Comparison of ENCODE assay signal across 21 mouse cellular contexts in the genomic region with DNA sequence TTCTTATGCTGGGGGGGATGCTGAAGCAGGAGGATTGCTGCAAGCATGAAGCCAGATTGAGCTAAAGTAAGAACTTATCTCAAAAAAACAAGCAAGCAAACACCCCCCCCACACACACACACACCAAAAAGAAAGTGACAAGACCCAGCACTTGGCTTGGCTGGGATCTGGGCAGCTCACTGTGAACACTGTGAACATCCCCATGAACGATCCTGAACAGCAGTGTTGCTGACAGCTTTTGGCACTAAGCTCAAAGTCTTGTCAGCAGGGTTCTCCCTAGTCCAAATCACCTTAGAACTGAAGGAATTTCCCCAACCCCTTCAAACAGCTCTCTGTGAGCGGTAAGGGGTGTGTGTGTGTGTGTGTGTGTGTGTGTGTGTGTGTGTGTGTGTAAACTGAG. TPM values are rescaled to one million over a fixed set of nuclear protein-coding genes. Genes with fewer than 3 reads are reported as not detected.
DNase-seq lines count a peak whose midpoint lies in the region; ATAC-seq and TF ChIP-seq lines count a peak whose summit lies in the region.
"Had no signal": no experiment of that assay in that cellular context is flagged by ENCODE, and none has a peak within 500 bp of the region (broad histone marks: within the 10 kb centered on the region; RNA-seq: fewer than 3 reads in every experiment).

No protein-coding gene starts in this region.

- TF ChIP-seq EP300 in heart, postnatal 0 days (IDR thresholded peaks at IDR 0.05; ENCODE audit: low read depth): no peak

- H3K9me3 ChIP-seq in heart, embryonic 13.5 days: no peaks in the 10 kb centered on the region
- H3K9me3 ChIP-seq in heart, embryonic 12.5 days (replicated peaks): no peaks in the 10 kb centered on the region
- no peaks in the 10 kb centered on the region for H3K9me3 ChIP-seq in heart, embryonic 15.5 days (replicated peaks)
- H3K9me3 ChIP-seq in heart, postnatal 0 days (replicated peaks; ENCODE audit: control insufficient read depth, low read length): no peaks in the 10 kb centered on the region
- H3K9me3 ChIP-seq in hindbrain, postnatal 0 days (ENCODE audit: low read length): no peaks in the 10 kb centered on the region
- H3K9me3 ChIP-seq: embryonic facial prominence, embryonic 13.5 days; forebrain, embryonic 13.5 days; forebrain, embryonic 15.5 days had no signal

- WGBS in heart, embryonic 13.5 days: 23% methylated on average over 2 of the region's 2 CpGs
- 24% methylated on average over 2 of the region's 2 CpGs for WGBS in heart, embryonic 12.5 days
- WGBS in heart, embryonic 15.5 days: 14% methylated on average over 2 of the region's 2 CpGs
- WGBS in heart, postnatal 0 days: 15% methylated on average over 2 of the region's 2 CpGs
- WGBS in hindbrain, postnatal 0 days: 25% methylated on average over 2 of the region's 2 CpGs

- peaks cover 56% of the 10 kb centered on the region for H3K27me3 ChIP-seq in heart, embryonic 13.5 days (replicated peaks)
- H3K27me3 ChIP-seq in heart, embryonic 12.5 days (replicated peaks): peaks cover 44% of the 10 kb centered on the region
- H3K27me3 ChIP-seq in heart, embryonic 15.5 days: peaks cover 32% of the 10 kb centered on the region
- peaks cover 25% of the 10 kb centered on the region for H3K27me3 ChIP-seq in heart, postnatal 0 days (ENCODE audit: control insufficient read depth, insufficient read depth, low read length)
- 0 out of 2 replicates have a peak, but pooled peaks cover 3% of the 10 kb centered on the region for H3K27me3 ChIP-seq in hindbrain, postnatal 0 days (ENCODE audit: insufficient read depth, low read length)
- H3K27me3 ChIP-seq: Patski had no signal

- H3K9ac ChIP-seq in heart, embryonic 13.5 days: no peak overlapping the region
- H3K9ac ChIP-seq in heart, embryonic 12.5 days: no peak overlapping the region
- no peak overlapping the region for H3K9ac ChIP-seq in heart, embryonic 15.5 days
- H3K9ac ChIP-seq in heart, postnatal 0 days (replicated peaks; ENCODE audit: low read depth, low read length): no peak overlapping the region
- H3K9ac ChIP-seq in hindbrain, postnatal 0 days (replicated peaks; ENCODE audit: low read length): no peak overlapping the region
- H3K9ac ChIP-seq: embryonic facial prominence, embryonic 13.5 days; forebrain, embryonic 13.5 days; forebrain, embryonic 15.5 days; forebrain, postnatal 0 days had no signal

- H3K27ac ChIP-seq in heart, embryonic 13.5 days (replicated peaks): peak overlapping the region; percentile 39; the same call in 1 of the 2 replicates
- no peak overlapping the region for H3K27ac ChIP-seq in heart, embryonic 12.5 days (ENCODE audit: poor library complexity, severe bottlenecking)
- H3K27ac ChIP-seq in heart, embryonic 15.5 days: peak overlapping the region; percentile 29; the same call in 1 of the 2 replicates
- H3K27ac ChIP-seq in heart, postnatal 0 days (ENCODE audit: low read depth): no peak overlapping the region
- no peak overlapping the region for H3K27ac ChIP-seq in hindbrain, postnatal 0 days
- H3K27ac ChIP-seq: embryonic facial prominence, embryonic 13.5 days; forebrain, embryonic 13.5 days; forebrain, embryonic 15.5 days had no signal

- ATAC-seq in heart, embryonic 13.5 days (ENCODE audit: extremely low read depth, insufficient number of reproducible peaks, low FRiP score, low TSS enrichment): no peak
- ATAC-seq in heart, embryonic 12.5 days (ENCODE audit: insufficient number of reproducible peaks, low FRiP score): no peak
- ATAC-seq in heart, embryonic 15.5 days (replicated peaks; ENCODE audit: insufficient number of reproducible peaks, insufficient read depth, low FRiP score, low read depth): peak; percentile 60; the same call in 1 of the 2 replicates
- peak; percentile 63 for ATAC-seq in heart, postnatal 0 days (ENCODE audit: insufficient read depth, low read depth)
- no peak for ATAC-seq in hindbrain, postnatal 0 days
- ATAC-seq: activated CD4-positive, CD25-positive, alpha-beta regulatory T cell, adult 4 months; forebrain, embryonic 13.5 days; forebrain, embryonic 15.5 days; forebrain, postnatal 0 days; Patski had no signal

- no peak overlapping the region for H3K4me3 ChIP-seq in heart, embryonic 13.5 days
- no peak overlapping the region for H3K4me3 ChIP-seq in heart, embryonic 12.5 days
- H3K4me3 ChIP-seq in heart, embryonic 15.5 days: no peak overlapping the region
- no peak overlapping the region for H3K4me3 ChIP-seq in heart, postnatal 0 days (ENCODE audit: low read depth, low read length)
- H3K4me3 ChIP-seq in hindbrain, postnatal 0 days (ENCODE audit: low read length): no peak overlapping the region
- H3K4me3 ChIP-seq: embryonic facial prominence, embryonic 13.5 days; forebrain, embryonic 13.5 days; forebrain, embryonic 15.5 days had no signal

- no peak overlapping the region for H3K4me2 ChIP-seq in heart, embryonic 13.5 days
- no peak overlapping the region for H3K4me2 ChIP-seq in heart, embryonic 12.5 days
- no peak overlapping the region for H3K4me2 ChIP-seq in heart, embryonic 15.5 days
- H3K4me2 ChIP-seq in heart, postnatal 0 days (ENCODE audit: low read depth, low read length): no peak overlapping the region
- no peak overlapping the region for H3K4me2 ChIP-seq in hindbrain, postnatal 0 days (ENCODE audit: low read depth, low read length)
- H3K4me2 ChIP-seq: embryonic facial prominence, embryonic 13.5 days; forebrain, embryonic 13.5 days; forebrain, embryonic 15.5 days had no signal

- H3K36me3 ChIP-seq in heart, embryonic 13.5 days: no peaks in the 10 kb centered on the region
- no peaks in the 10 kb centered on the region for H3K36me3 ChIP-seq in heart, embryonic 12.5 days
- H3K36me3 ChIP-seq in heart, embryonic 15.5 days: no peaks in the 10 kb centered on the region
- no peaks in the 10 kb centered on the region for H3K36me3 ChIP-seq in heart, postnatal 0 days (replicated peaks; ENCODE audit: control insufficient read depth, insufficient read depth, low read length)
- no peaks in the 10 kb centered on the region for H3K36me3 ChIP-seq in hindbrain, postnatal 0 days (ENCODE audit: insufficient read depth, low read length)
- H3K36me3 ChIP-seq: embryonic facial prominence, embryonic 13.5 days; forebrain, embryonic 15.5 days had no signal

- DNase-seq in heart, adult 9 months (ENCODE audit: low spot score in 2 of 2): no peak
- peak; percentile 63 for DNase-seq in heart, postnatal 0 days (ENCODE audit: low spot score)
- no peak for DNase-seq in heart, adult 11 months
- DNase-seq in NIH3T3 (ENCODE audit: low read depth): peak; percentile 46
- DNase-seq in hindbrain, postnatal 0 days (ENCODE audit: low spot score): no peak
- DNase-seq: adrenal gland, adult 8-10 months; adrenal gland, postnatal 14 days; adrenal gland, postnatal 36 days; cerebellum, adult 11-12 months; cerebellum, adult 2 months; cerebellum, adult 9-10 months; cerebellum, postnatal 10 days; forebrain, postnatal 0 days had no signal

- H3K4me1 ChIP-seq in heart, embryonic 13.5 days: peaks cover 60% of the 10 kb centered on the region
- peaks cover 40% of the 10 kb centered on the region for H3K4me1 ChIP-seq in heart, embryonic 12.5 days (replicated peaks)
- H3K4me1 ChIP-seq in heart, embryonic 15.5 days (replicated peaks): peaks cover 44% of the 10 kb centered on the region
- peaks cover 24% of the 10 kb centered on the region for H3K4me1 ChIP-seq in heart, postnatal 0 days (ENCODE audit: control insufficient read depth, insufficient read depth)
- peaks cover 10% of the 10 kb centered on the region; the same call in 1 of the 2 replicates for H3K4me1 ChIP-seq in hindbrain, postnatal 0 days (ENCODE audit: insufficient read depth, low read length)

- TF ChIP-seq CTCF in heart, postnatal 0 days (IDR thresholded peaks at IDR 0.05; ENCODE audit: low read depth): no peak
- TF ChIP-seq CTCF in hindbrain, postnatal 0 days (IDR thresholded peaks at IDR 0.05; ENCODE audit: low read depth): no peak

RNA-seq across cellular contexts. Expression of gene Artn, which starts 6.1 kb away (rescaled TPM):
- polyA plus RNA-seq in heart, embryonic 13.5 days (2015; fragmentation: Nextera tagmentation; extraction: Ambion mirVana): 0.66 and 0.98 TPM in 2 replicates
- polyA plus RNA-seq in heart, embryonic 12.5 days (2016; fragmentation: Nextera tagmentation; extraction: Ambion mirVana): 0.54 and 0.70 TPM in 2 replicates
- polyA plus RNA-seq in heart, embryonic 15.5 days (2015; fragmentation: Nextera tagmentation; extraction: Ambion mirVana): 0.65 and 1.2 TPM in 2 replicates
- total RNA-seq in heart, postnatal 0 days (2014; rRNA removed; ENCODE audit: low replicate concordance): not detected in 2 replicates
- polyA plus RNA-seq in heart, postnatal 0 days (2015; fragmentation: Nextera tagmentation; extraction: Ambion mirVana): 0.14 and 0.16 TPM in 2 replicates
- total RNA-seq in hindbrain, postnatal 0 days (2014; rRNA removed): 0.65 and 1.0 TPM in 2 replicates
- polyA plus RNA-seq in hindbrain, postnatal 0 days (2015; fragmentation: Nextera tagmentation; extraction: Ambion mirVana): 0.48 and 0.59 TPM in 2 replicates
- polyA plus RNA-seq: activated CD4-positive, CD25-positive, alpha-beta regulatory T cell, adult 4 months; Patski had no signal

RNA-seq across cellular contexts. Expression of gene Ipo13, which starts 8.7 kb away (rescaled TPM):
- polyA plus RNA-seq in heart, embryonic 13.5 days (2015; fragmentation: Nextera tagmentation; extraction: Ambion mirVana): 40.3 and 41.2 TPM in 2 replicates
- 43.0 and 44.7 TPM in 2 replicates for polyA plus RNA-seq in heart, embryonic 12.5 days (2016; fragmentation: Nextera tagmentation; extraction: Ambion mirVana)
- polyA plus RNA-seq in heart, embryonic 15.5 days (2015; fragmentation: Nextera tagmentation; extraction: Ambion mirVana): 33.4 and 48.1 TPM in 2 replicates
- 23.3 and 23.5 TPM in 2 replicates for total RNA-seq in heart, postnatal 0 days (2014; rRNA removed; ENCODE audit: low replicate concordance)
- 30.3 and 31.8 TPM in 2 replicates for polyA plus RNA-seq in heart, postnatal 0 days (2015; fragmentation: Nextera tagmentation; extraction: Ambion mirVana)
- total RNA-seq in hindbrain, postnatal 0 days (2014; rRNA removed): 51.1 and 52.5 TPM in 2 replicates
- 48.7 and 50.0 TPM in 2 replicates for polyA plus RNA-seq in hindbrain, postnatal 0 days (2015; fragmentation: Nextera tagmentation; extraction: Ambion mirVana)

RNA-seq across cellular contexts. Expression of gene Dph2, which starts 31.6 kb away (rescaled TPM):
- 10.9 and 11.6 TPM in 2 replicates for polyA plus RNA-seq in heart, embryonic 13.5 days (2015; fragmentation: Nextera tagmentation; extraction: Ambion mirVana)
- polyA plus RNA-seq in heart, embryonic 12.5 days (2016; fragmentation: Nextera tagmentation; extraction: Ambion mirVana): 12.4 and 12.9 TPM in 2 replicates
- 9.5 and 11.5 TPM in 2 replicates for polyA plus RNA-seq in heart, embryonic 15.5 days (2015; fragmentation: Nextera tagmentation; extraction: Ambion mirVana)
- total RNA-seq in heart, postnatal 0 days (2014; rRNA removed; ENCODE audit: low replicate concordance): 10.2 and 14.8 TPM in 2 replicates
- 6.1 and 7.2 TPM in 2 replicates for polyA plus RNA-seq in heart, postnatal 0 days (2015; fragmentation: Nextera tagmentation; extraction: Ambion mirVana)
- 21.2 and 24.8 TPM in 2 replicates for total RNA-seq in hindbrain, postnatal 0 days (2014; rRNA removed)
- polyA plus RNA-seq in hindbrain, postnatal 0 days (2015; fragmentation: Nextera tagmentation; extraction: Ambion mirVana): 13.5 and 14.1 TPM in 2 replicates

RNA-seq across cellular contexts. Expression of gene Atp6v0b, which starts 36.3 kb away (rescaled TPM):
- polyA plus RNA-seq in heart, embryonic 13.5 days (2015; fragmentation: Nextera tagmentation; extraction: Ambion mirVana): 188 and 220 TPM in 2 replicates
- polyA plus RNA-seq in heart, embryonic 12.5 days (2016; fragmentation: Nextera tagmentation; extraction: Ambion mirVana): 183 and 196 TPM in 2 replicates
- 197 and 216 TPM in 2 replicates for polyA plus RNA-seq in heart, embryonic 15.5 days (2015; fragmentation: Nextera tagmentation; extraction: Ambion mirVana)
- 314 and 356 TPM in 2 replicates for total RNA-seq in heart, postnatal 0 days (2014; rRNA removed; ENCODE audit: low replicate concordance)
- polyA plus RNA-seq in heart, postnatal 0 days (2015; fragmentation: Nextera tagmentation; extraction: Ambion mirVana): 216 and 235 TPM in 2 replicates
- 579 and 615 TPM in 2 replicates for total RNA-seq in hindbrain, postnatal 0 days (2014; rRNA removed)
- polyA plus RNA-seq in hindbrain, postnatal 0 days (2015; fragmentation: Nextera tagmentation; extraction: Ambion mirVana): 637 and 643 TPM in 2 replicates

RNA-seq across cellular contexts. Expression of gene B4galt2, which starts 40.2 kb away (rescaled TPM):
- 13.5 and 13.9 TPM in 2 replicates for polyA plus RNA-seq in heart, embryonic 13.5 days (2015; fragmentation: Nextera tagmentation; extraction: Ambion mirVana)
- 18.3 and 19.4 TPM in 2 replicates for polyA plus RNA-seq in heart, embryonic 12.5 days (2016; fragmentation: Nextera tagmentation; extraction: Ambion mirVana)
- polyA plus RNA-seq in heart, embryonic 15.5 days (2015; fragmentation: Nextera tagmentation; extraction: Ambion mirVana): 9.1 and 12.4 TPM in 2 replicates
- total RNA-seq in heart, postnatal 0 days (2014; rRNA removed; ENCODE audit: low replicate concordance): 33.0 and 35.9 TPM in 2 replicates
- 5.9 and 6.1 TPM in 2 replicates for polyA plus RNA-seq in heart, postnatal 0 days (2015; fragmentation: Nextera tagmentation; extraction: Ambion mirVana)
- total RNA-seq in hindbrain, postnatal 0 days (2014; rRNA removed): 286 and 304 TPM in 2 replicates
- 71.5 and 77.0 TPM in 2 replicates for polyA plus RNA-seq in hindbrain, postnatal 0 days (2015; fragmentation: Nextera tagmentation; extraction: Ambion mirVana)
- polyA plus RNA-seq: activated CD4-positive, CD25-positive, alpha-beta regulatory T cell, adult 4 months had no signal

Comparison
In these comparisons a context has a peak if more than half of its experiments do, and no peak if none do; other contexts are left out.
1. ATAC-seq: peak in heart, embryonic 15.5 days (single experiment) and heart, postnatal 0 days (single experiment); none in heart, embryonic 13.5 days (single experiment), heart, embryonic 12.5 days (single experiment) and hindbrain, postnatal 0 days (single experiment).
2. H3K27ac ChIP-seq: peak in heart, embryonic 13.5 days (single experiment) and heart, embryonic 15.5 days (single experiment); none in heart, embryonic 12.5 days (single experiment), heart, postnatal 0 days (single experiment) and hindbrain, postnatal 0 days (single experiment).
3. DNase-seq: peak in heart, postnatal 0 days (single experiment) and NIH3T3 (single experiment); none in heart, adult 9 months (0 of 2), heart, adult 11 months (single experiment) and hindbrain, postnatal 0 days (single experiment).